Mouse (Mus musculus) myocyte (in vitro differentiated cells): ENCODE measurements around the gene Calml3.

ENCODE experiments used
- CEBPB ChIP-seq: IDR thresholded peaks from 2 replicates; pipeline ENCODE4 v1.6.1; 2011; ENCODE audit warnings: mild to moderate bottlenecking, moderate library complexity; ENCODE audit not compliant: poor library complexity, insufficient read depth, severe bottlenecking
- E2F4 ChIP-seq: IDR thresholded peaks from one replicate; pipeline ENCODE4 v1.6.1; 2011; ENCODE audit warnings: mild to moderate bottlenecking, control low read depth, moderate library complexity; ENCODE audit not compliant: insufficient read depth
- POLR2A ChIP-seq: IDR thresholded peaks from one replicate; pipeline ENCODE4 v1.6.1; 2011; ENCODE audit warnings: low read depth, mild to moderate bottlenecking, control low read depth, moderate library complexity; ENCODE audit not compliant: insufficient read length
- REST ChIP-seq: IDR thresholded peaks from one replicate; pipeline ENCODE4 v1.6.1; 2011; ENCODE audit warnings: mild to moderate bottlenecking, control low read depth, moderate library complexity; ENCODE audit not compliant: insufficient read depth, insufficient read length
- USF1 ChIP-seq: IDR thresholded peaks from one replicate; pipeline ENCODE4 v1.6.1; 2011; ENCODE audit warnings: low read depth, mild to moderate bottlenecking, control low read depth, moderate library complexity

- TF ChIP-seq POLR2A (no peak), REST (no peak), CEBPB (no peak), USF1 (no peak), E2F4 (no peak)
Observed at GRCm38 (mm10) chr13:3758347-3758746, 45.8 kb downstream of the Calml3 start.
